Mouse (Mus musculus): ENCODE results near the gene Rbpms2. TPM values are rescaled to one million over a fixed set of nuclear protein-coding genes. Genes with fewer than 3 reads are reported as not detected.
A peak's percentile ranks its signal among the peaks of the same experiment; 100 is the strongest.

Gene Rbpms2
- polyA plus RNA-seq, 1 experiment from 2014 or later, result 10.5 TPM

DNA sequence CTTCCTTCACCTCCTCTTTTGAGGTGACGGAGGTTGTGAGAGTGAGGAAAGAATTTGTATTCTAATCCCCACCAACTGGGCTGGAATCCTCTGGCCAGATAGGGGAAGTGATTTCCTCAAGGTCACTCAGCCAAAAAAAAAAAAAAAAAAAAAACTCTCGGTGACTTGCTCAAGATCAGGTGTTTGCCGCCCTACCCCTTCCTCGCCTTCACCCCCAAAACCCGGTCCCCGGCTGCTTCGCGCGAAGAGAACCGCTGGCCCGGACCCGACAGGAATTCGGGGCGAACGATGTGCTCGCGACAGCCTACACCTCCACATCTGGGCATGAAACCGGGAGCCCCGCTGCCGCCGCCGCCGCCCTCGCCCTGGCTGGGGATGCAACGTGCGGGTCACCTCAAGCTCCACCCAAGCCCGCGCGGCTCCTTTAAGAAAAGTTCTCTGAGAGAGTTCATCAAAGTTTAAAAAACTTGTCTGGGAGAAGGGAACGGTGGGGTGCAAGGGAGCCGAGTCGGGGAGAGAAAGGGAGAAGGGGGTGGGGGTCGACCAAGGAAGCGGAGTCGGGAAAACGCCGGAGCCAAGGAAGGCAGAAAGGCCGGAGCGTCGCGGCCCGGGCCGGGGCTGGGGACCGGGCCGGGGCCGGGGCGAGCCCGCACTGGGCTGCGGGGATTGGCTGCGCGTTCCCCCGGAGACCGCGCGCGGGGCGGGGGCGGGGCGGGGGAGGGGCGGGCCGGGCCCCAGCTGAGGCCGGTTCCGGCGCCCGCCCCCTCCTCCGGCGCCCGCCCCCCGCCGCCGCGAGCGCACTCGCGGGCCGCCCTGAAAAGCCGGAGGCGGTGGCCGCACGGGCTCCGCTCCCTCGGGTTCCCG is 551 bp downstream of the Rbpms2 start:
- ATAC-seq (ENCODE audit: low FRiP score), result peak; percentile 88
- H3K27me3 ChIP-seq, result peaks cover 73% of the 10 kb centered on the region
- under 1% methylated on average over 55 of the region's 83 CpGs for WGBS
- peak overlapping the region; percentile 65 for H3K9ac ChIP-seq
- H3K27ac ChIP-seq, result no peak overlapping the region
- H3K4me2 ChIP-seq, result peak overlapping the region; percentile 98
- no peaks in the 10 kb centered on the region for H3K9me3 ChIP-seq
- H3K4me1 ChIP-seq, result peaks cover 23% of the 10 kb centered on the region
- no peaks in the 10 kb centered on the region for H3K36me3 ChIP-seq (replicated peaks)
- peak overlapping the region; percentile 67 for H3K4me3 ChIP-seq (replicated peaks)

DNA sequence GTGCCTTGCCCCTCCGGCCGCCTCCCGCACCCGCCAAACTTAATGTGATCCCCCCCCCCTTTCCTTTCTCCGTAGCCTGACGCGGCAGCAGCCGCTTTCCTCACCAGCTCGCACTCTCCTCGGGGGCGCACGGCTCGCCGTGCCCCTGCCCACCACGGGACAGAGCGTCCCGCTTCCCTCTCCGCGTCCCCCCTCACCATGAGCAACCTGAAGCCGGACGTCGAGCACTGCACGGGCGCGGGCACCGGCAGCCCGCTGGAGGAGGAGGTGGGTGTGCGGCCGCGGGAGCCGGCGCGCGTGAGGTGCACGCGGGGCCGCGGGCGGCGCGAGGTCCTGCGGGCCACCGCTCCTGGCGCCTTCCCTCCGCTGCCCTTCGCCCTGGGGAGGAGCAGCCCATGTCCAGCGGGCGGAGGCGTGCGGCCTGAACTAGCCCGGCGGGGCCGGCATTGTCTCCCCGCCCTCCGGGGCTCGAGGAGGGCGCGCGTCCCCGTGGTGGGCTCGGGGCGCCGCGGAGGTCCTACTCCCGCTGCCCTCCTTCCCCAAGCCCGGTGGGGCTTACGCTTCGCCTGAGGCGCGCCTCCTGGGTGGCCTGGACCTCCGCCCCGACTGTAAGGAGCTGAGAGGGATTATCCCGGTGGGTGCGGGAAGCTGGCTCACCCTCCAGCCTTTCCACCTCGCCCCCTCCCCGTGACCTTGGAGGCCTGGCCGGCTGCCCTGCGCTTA is 1.3 kb downstream of the Rbpms2 start:
- H3K9me3 ChIP-seq, result no peaks in the 10 kb centered on the region
- peak overlapping the region; percentile 67 for H3K4me3 ChIP-seq (replicated peaks)
- peaks cover 72% of the 10 kb centered on the region for H3K27me3 ChIP-seq
- peak overlapping the region; percentile 65 for H3K9ac ChIP-seq
- H3K27ac ChIP-seq, result no peak overlapping the region
- H3K4me2 ChIP-seq, result peak overlapping the region; percentile 98
- H3K4me1 ChIP-seq, result peaks cover 23% of the 10 kb centered on the region
- H3K36me3 ChIP-seq (replicated peaks), result no peaks in the 10 kb centered on the region
- WGBS, result under 1% methylated on average over 55 of the region's 78 CpGs
- ATAC-seq (ENCODE audit: low FRiP score), result peak; percentile 73

DNA sequence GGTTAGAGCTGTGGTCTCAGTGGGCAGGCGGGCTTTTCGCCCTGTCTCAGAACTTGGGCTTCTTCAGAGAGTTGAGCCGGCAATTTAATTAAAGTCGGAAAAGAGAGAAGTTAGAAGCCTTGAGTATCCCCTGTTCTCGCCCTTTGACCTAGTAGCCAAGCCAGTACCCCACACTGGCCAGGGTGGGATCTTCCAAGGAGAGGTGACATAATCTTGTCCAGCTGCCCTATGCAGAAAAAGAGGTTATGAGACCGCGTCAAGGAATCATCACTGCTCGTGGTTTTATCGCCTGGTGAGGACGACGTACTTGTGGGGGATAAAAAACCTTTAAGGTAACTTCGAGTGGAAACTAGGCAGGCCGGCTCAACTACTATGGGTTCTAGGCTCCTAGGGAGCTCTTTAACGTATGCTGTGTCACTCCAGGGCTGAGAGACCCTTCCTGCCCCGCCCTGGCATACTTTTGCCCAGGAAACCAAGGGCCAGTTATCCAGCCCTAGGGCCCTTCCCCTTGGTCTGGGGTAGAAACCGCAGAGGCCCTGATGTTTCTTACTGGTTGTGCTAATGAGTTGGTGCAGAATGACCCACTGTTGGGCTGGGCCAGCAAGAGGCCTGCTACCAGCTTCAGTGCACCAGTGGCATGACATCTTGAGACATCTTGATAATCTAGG is 2.0 kb downstream of the Rbpms2 start:
- Histone ChIP-seq H3K4me2 (peak overlapping the region; percentile 98), H3K4me1 (peaks cover 23% of the 10 kb centered on the region), H3K27ac (no peak overlapping the region), H3K9me3 (no peaks in the 10 kb centered on the region), H3K36me3 (replicated peaks) (no peaks in the 10 kb centered on the region), H3K27me3 (peaks cover 65% of the 10 kb centered on the region), H3K4me3 (replicated peaks) (peak overlapping the region; percentile 67), H3K9ac (peak overlapping the region; percentile 65)
- ATAC-seq (ENCODE audit: low FRiP score), result peak; percentile 20; the same call in 1 of the 2 replicates
- 12% methylated on average over 16 of the region's 16 CpGs for WGBS

DNA sequence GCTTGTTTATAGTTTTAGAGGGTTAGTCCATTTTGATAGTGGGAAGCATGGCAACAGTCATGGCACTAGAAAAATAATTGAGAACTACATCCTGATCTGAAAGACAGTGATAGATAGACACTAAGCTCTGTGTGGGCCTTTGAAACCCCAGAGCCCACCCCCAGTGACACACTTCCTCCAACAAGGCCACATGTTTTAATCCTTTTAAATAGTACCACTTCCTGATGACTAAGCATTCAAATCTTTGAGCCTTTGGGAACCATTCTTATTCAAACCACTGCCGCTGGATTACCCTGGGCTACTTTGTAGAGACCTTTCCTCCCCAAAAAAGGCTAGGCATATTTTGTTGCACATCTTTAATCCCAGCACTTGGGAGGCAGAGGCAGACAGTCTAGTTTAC is 6.3 kb downstream of the Rbpms2 start:
- WGBS, result 55% methylated on average over 1 of the region's 1 CpGs
- Histone ChIP-seq H3K27me3 (peaks cover 38% of the 10 kb centered on the region), H3K27ac (no peak overlapping the region), H3K9ac (no peak overlapping the region), H3K9me3 (no peaks in the 10 kb centered on the region), H3K4me2 (no peak overlapping the region), H3K4me1 (peaks cover 11% of the 10 kb centered on the region), H3K4me3 (replicated peaks) (no peak overlapping the region), H3K36me3 (replicated peaks) (no peaks in the 10 kb centered on the region)
- ATAC-seq (ENCODE audit: low FRiP score), result no peak

DNA sequence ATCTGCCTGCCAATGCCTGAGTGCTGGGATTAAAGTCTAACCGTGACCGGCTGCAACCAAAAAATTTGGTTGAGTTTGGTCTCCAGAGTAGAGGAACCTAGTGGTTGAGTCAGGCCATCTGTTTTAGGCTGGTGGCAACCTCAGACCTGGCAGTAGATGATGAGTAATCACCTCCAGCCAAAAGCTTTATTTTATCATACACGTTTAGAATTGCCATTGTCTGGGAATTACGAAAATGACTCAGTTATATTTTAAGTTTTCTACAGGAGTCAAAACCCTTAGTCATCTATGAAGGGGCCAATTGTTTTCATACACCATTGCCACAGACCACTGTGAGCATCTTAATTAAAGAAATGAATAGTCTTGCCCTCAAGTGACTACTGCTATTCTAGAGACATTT is 7.5 kb downstream of the Rbpms2 start:
- H3K27me3 ChIP-seq, result peaks cover 27% of the 10 kb centered on the region
- peaks cover 12% of the 10 kb centered on the region for H3K4me1 ChIP-seq
- no peaks in the 10 kb centered on the region for H3K36me3 ChIP-seq (replicated peaks)
- H3K4me3 ChIP-seq (replicated peaks), result no peak overlapping the region
- no peak for ATAC-seq (ENCODE audit: low FRiP score)
- no peak overlapping the region for H3K4me2 ChIP-seq
- H3K9me3 ChIP-seq, result no peaks in the 10 kb centered on the region
- no peak overlapping the region for H3K9ac ChIP-seq
- WGBS, result 88% methylated on average over 4 of the region's 4 CpGs
- H3K27ac ChIP-seq, result no peak overlapping the region

DNA sequence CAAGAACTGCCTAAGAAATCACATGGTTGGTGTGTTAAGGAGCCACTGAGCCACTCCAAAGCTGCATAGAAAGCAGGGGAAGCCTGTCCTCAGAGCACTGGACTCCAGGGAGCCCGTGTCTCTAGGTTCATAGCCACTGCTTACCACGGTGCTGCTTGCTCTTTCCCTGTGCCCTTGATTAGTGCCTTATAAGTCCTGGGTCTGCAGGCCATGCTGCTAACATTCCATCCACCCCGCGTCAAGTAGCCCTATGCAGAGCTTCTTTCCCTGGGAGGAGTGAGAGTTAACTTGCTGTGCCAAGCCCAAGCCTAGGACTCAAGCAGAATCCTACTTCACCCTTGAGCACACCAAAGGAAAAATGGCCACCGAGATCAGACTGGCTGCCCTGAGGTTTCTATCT is 9.6 kb downstream of the Rbpms2 start:
- Histone ChIP-seq H3K9me3 (no peaks in the 10 kb centered on the region), H3K4me2 (no peak overlapping the region), H3K36me3 (replicated peaks) (no peaks in the 10 kb centered on the region), H3K27me3 (peaks cover 7% of the 10 kb centered on the region; the same call in 1 of the 2 replicates), H3K4me1 (peaks cover 12% of the 10 kb centered on the region), H3K27ac (no peak overlapping the region), H3K4me3 (replicated peaks) (no peak overlapping the region), H3K9ac (no peak overlapping the region)
- WGBS, result 58% methylated on average over 5 of the region's 5 CpGs
- ATAC-seq (ENCODE audit: low FRiP score), result no peak

DNA sequence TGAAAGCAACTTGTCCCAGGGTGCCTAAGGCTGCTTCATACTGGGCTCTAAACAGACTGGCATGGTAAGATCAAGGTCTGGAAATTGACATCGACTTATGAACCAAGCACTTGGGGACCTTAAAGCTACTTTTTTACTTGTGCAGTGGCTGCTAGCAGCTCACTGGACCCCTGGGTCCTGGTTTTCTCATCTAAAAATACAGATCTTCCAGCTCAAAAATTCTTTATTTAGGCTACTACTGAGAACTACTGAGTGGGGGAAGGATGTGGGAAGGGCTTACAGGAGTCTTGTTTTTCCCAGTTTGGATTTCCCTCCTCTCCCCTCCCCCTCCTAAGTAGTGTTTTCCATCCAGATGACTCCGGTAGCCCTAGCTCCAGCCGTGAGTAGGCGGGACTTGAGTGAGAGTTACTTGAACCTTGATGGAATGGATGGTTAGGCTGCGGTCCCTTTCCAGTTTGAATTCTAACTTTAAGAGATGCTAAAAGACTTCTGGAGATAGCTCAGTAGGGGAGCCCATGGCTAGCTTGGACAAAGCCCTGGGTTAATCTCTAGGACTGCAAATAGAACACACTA is 11.5 kb downstream of the Rbpms2 start:
- Histone ChIP-seq H3K4me1 (peaks cover 12% of the 10 kb centered on the region), H3K27me3 (peaks cover 7% of the 10 kb centered on the region; the same call in 1 of the 2 replicates), H3K9ac (no peak overlapping the region), H3K27ac (no peak overlapping the region), H3K9me3 (no peaks in the 10 kb centered on the region), H3K36me3 (replicated peaks) (no peaks in the 10 kb centered on the region), H3K4me2 (no peak overlapping the region), H3K4me3 (replicated peaks) (no peak overlapping the region)
- no peak for ATAC-seq (ENCODE audit: low FRiP score)
- WGBS, result 4% methylated on average over 5 of the region's 5 CpGs

DNA sequence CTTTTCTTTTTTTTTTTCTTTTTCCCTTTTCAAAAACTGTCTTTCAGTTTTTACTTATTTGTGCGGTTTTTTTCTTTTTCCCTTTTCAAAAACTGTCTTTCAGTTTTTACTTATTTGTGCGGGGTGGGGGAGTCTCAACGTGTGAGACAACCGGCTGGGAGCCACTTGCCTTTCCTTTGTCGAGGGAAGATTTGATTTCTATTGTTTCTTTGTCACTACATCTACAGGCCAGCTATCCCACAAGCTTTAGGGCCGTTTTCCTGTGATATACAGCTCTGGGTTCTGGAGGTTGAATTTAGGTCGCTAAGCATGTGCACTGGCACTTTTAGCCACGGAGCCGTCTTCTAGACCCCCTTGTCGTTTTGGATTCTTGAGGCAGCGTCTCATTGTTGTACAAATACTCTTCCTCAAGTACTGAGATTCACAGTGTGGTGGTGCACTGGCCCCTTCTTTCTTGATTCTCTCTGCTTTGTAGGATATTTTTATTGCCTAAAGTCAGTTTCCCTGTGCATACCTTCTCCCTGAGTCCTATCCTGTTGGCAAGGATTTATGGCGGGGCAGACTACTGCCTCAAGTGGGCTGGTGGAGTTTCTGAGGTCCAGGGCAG is 12.1 kb downstream of the Rbpms2 start:
- H3K4me3 ChIP-seq (replicated peaks), result no peak overlapping the region
- H3K36me3 ChIP-seq (replicated peaks), result no peaks in the 10 kb centered on the region
- no peaks in the 10 kb centered on the region for H3K9me3 ChIP-seq
- H3K27ac ChIP-seq, result no peak overlapping the region
- peak overlapping the region; percentile 23; the same call in 1 of the 2 replicates for H3K4me2 ChIP-seq
- H3K4me1 ChIP-seq, result peaks cover 12% of the 10 kb centered on the region
- H3K9ac ChIP-seq, result no peak overlapping the region
- ATAC-seq (ENCODE audit: low FRiP score), result no peak
- WGBS, result 9% methylated on average over 12 of the region's 12 CpGs
- H3K27me3 ChIP-seq, result peaks cover 7% of the 10 kb centered on the region; the same call in 1 of the 2 replicates

DNA sequence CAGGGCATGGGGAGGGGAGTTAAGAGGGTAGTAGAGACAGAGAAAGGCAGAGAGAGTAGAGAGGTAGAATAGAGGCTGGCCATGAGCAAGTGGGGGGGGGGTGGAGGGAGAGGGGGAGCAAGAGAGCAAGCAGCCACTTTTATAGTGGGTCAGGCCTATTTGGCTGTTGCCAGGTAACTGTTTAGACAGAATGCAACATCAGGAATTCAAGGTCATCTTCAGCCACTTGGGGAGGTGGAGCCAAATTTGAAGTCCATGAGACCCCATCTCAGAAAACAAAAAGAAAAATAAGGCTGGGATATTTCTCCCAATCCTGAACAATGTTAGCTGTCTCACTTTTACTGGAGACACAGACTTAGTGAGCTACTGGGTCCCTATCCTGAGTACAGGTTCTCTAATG is 13.1 kb downstream of the Rbpms2 start:
- Histone ChIP-seq H3K9me3 (no peaks in the 10 kb centered on the region), H3K27me3 (peaks cover 7% of the 10 kb centered on the region; the same call in 1 of the 2 replicates), H3K9ac (no peak overlapping the region), H3K27ac (no peak overlapping the region), H3K4me3 (replicated peaks) (no peak overlapping the region), H3K4me1 (peaks cover 12% of the 10 kb centered on the region), H3K4me2 (no peak overlapping the region), H3K36me3 (replicated peaks) (no peaks in the 10 kb centered on the region)
- ATAC-seq (ENCODE audit: low FRiP score), result no peak

DNA sequence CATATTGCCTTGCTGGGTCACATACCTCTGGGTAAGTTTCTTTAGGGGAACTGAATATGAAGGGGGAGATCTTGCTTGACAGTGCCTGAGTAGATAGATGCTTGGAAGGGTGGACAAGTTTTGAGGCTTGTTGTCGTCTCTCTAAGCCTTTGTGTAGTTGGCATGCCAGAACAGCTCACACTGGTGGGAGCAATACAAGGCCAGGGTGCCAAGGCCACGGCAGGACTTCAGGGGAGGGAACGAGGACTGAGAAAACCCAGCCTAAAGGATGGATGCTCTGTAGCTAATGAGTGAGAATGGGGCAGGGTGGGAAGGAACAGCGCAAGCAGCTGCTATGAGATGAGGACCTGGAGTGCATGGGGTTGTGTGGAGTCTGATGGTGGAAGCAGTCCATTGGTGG is 15.5 kb downstream of the Rbpms2 start:
- no peak overlapping the region for H3K4me2 ChIP-seq
- H3K9ac ChIP-seq, result no peak overlapping the region
- H3K4me3 ChIP-seq (replicated peaks), result no peak overlapping the region
- H3K27me3 ChIP-seq, result peaks cover 3% of the 10 kb centered on the region; the same call in 1 of the 2 replicates
- WGBS, result 85% methylated on average over 4 of the region's 4 CpGs
- no peak for ATAC-seq (ENCODE audit: low FRiP score)
- H3K27ac ChIP-seq, result no peak overlapping the region
- no peaks in the 10 kb centered on the region for H3K9me3 ChIP-seq
- peaks cover 12% of the 10 kb centered on the region for H3K4me1 ChIP-seq
- no peaks in the 10 kb centered on the region for H3K36me3 ChIP-seq (replicated peaks)

DNA sequence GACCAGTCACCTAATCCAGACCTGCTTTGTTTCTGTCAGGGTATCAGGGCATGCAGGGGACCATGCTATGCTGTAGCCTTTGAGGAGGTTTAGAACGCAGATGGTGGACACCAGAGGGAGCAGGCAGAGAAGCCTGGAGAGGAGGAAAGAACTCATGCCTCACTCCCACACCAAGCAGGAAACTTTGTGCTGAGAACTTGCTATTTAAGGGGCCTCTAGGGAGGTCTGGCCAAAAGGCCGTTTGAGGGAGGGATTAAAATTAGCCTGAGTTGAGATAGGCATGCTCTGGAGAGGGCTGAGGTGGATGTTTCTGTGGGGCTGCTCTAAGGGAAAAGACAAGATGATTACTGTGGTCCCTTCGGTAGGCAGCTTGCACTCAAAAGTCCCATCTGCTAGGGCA is 16.5 kb downstream of the Rbpms2 start:
- no peaks in the 10 kb centered on the region for H3K27me3 ChIP-seq
- H3K9ac ChIP-seq, result no peak overlapping the region
- H3K4me3 ChIP-seq (replicated peaks), result no peak overlapping the region
- no peak for ATAC-seq (ENCODE audit: low FRiP score)
- H3K36me3 ChIP-seq (replicated peaks), result no peaks in the 10 kb centered on the region
- no peaks in the 10 kb centered on the region for H3K9me3 ChIP-seq
- WGBS, result 59% methylated on average over 3 of the region's 3 CpGs
- H3K4me1 ChIP-seq, result peaks cover 9% of the 10 kb centered on the region
- no peak overlapping the region for H3K4me2 ChIP-seq
- H3K27ac ChIP-seq, result no peak overlapping the region

DNA sequence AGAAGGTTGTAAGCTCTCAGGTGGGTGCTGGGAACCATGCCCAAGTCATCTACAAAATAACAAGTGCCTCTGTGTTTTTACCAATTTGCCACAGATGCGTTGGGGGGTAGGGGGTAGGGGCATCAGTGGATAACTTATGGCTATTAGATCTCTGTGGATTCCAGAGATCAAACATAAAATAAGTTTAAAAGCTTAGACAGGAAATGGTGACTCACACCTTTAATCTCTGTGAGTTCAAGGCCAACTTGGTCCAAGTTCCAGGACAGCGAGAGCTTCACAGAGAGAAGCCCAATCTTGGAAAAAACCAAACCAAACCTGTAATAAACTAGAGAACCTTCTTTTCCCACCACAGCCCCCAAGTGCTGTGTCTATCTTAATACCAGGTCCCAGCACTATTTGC is 17.3 kb downstream of the Rbpms2 start:
- Histone ChIP-seq H3K36me3 (replicated peaks) (no peaks in the 10 kb centered on the region), H3K9ac (no peak overlapping the region), H3K27me3 (no peaks in the 10 kb centered on the region), H3K4me3 (replicated peaks) (no peak overlapping the region), H3K27ac (no peak overlapping the region), H3K4me1 (peaks cover 2% of the 10 kb centered on the region), H3K9me3 (no peaks in the 10 kb centered on the region), H3K4me2 (no peak overlapping the region)
- 96% methylated on average over 2 of the region's 2 CpGs for WGBS
- ATAC-seq (ENCODE audit: low FRiP score), result no peak

Data from forebrain, embryonic 12.5 days (tissue).